Mouse (Mus musculus) heart, postnatal 0 days (tissue): Measurements from ENCODE around the gene Tha1. TPM values are rescaled to one million over a fixed set of nuclear protein-coding genes. Genes with fewer than 3 reads are reported as not detected.

ENCODE experiments used
- ATAC-seq: fragments of 200-750 bp; cut with Nextera tagmentation; 2 replicates; pipeline ENCODE4 v1.8.0; 2017; ENCODE audit warnings: low read depth, moderate number of reproducible peaks, moderate library complexity; ENCODE audit not compliant: insufficient read depth
- DNase-seq: peaks from one replicate; pipeline ENCODE4 v3.0.0-alpha.2; 2016; ENCODE audit warnings: low spot score
- H3K27ac ChIP-seq: fragments of 300-500 bp; sonication (generic); 2 replicates; pipeline ENCODE4 v1.5.1; 2014; ENCODE audit warnings: low read depth, mild to moderate bottlenecking
- H3K27me3 ChIP-seq: fragments of 300-500 bp; sonication (generic); 2 replicates; pipeline ENCODE4 v1.6.1; 2014; ENCODE audit warnings: low read length, mixed read lengths; ENCODE audit not compliant: control insufficient read depth, insufficient read depth
- H3K36me3 ChIP-seq: fragments of 300-500 bp; sonication (generic); replicated peaks from 2 replicates; pipeline ENCODE4 v1.6.1; 2014; ENCODE audit warnings: low read length, mixed read lengths; ENCODE audit not compliant: control insufficient read depth, insufficient read depth
- H3K4me1 ChIP-seq: fragments of 300-500 bp; sonication (generic); 2 replicates; pipeline ENCODE4 v1.6.1; 2014; ENCODE audit warnings: antibody characterized with exemption; ENCODE audit not compliant: control insufficient read depth, insufficient read depth
- H3K4me2 ChIP-seq: fragments of 300-500 bp; sonication (generic); 2 replicates; pipeline ENCODE4 v1.6.1; 2014; ENCODE audit warnings: low read depth, mild to moderate bottlenecking, low read length, moderate library complexity
- H3K4me3 ChIP-seq: fragments of 300-500 bp; sonication (generic); 2 replicates; pipeline ENCODE4 v1.5.1; 2014; ENCODE audit warnings: low read depth, low read length
- H3K9ac ChIP-seq: fragments of 300-500 bp; sonication (generic); replicated peaks from 2 replicates; pipeline ENCODE4 v1.6.1; 2014; ENCODE audit warnings: low read depth, low read length, mixed read lengths
- H3K9me3 ChIP-seq: fragments of 300-500 bp; sonication (generic); replicated peaks from 2 replicates; pipeline ENCODE4 v1.6.1; 2016; ENCODE audit warnings: low read length; ENCODE audit not compliant: control insufficient read depth
- CTCF ChIP-seq: IDR thresholded peaks from 2 replicates; pipeline ENCODE4 v1.5.1; 2016; ENCODE audit warnings: antibody characterized with exemption, control low read depth, low read depth
- EP300 ChIP-seq: IDR thresholded peaks from 2 replicates; pipeline ENCODE4 v1.6.1; 2016; ENCODE audit warnings: antibody characterized with exemption, low read depth
- WGBS: fragments of 180-500 bp; shearing (Covaris S2); extraction: QIAGEN DNeasy Blood & Tissue Kit; methylation state at CpG from one replicate; pipeline ENCODE4 v1.1.7; 2014; 5-methylcytosine and 5-hydroxymethylcytosine counted together
- polyA plus RNA-seq: library from polyadenylated mRNA; unstranded; fragments of >200 nt; fragmentation: Nextera tagmentation; extraction: Ambion mirVana; gene quantifications from 2 replicates; pipeline ENCODE4 v1.2.1, GENCODE M21; 2015
- total RNA-seq: library from RNA; depleted of rRNA; stranded (reverse); fragments of >200 nt; gene quantifications from 2 replicates; pipeline ENCODE4 v1.2.3, GENCODE M21; 2014; ENCODE audit warnings: low replicate concordance; rRNA removed

Tha1 gene
- total RNA-seq (7.4 and 7.8 TPM in 2 replicates), polyA plus RNA-seq (9.4 and 9.5 TPM in 2 replicates)

DNA sequence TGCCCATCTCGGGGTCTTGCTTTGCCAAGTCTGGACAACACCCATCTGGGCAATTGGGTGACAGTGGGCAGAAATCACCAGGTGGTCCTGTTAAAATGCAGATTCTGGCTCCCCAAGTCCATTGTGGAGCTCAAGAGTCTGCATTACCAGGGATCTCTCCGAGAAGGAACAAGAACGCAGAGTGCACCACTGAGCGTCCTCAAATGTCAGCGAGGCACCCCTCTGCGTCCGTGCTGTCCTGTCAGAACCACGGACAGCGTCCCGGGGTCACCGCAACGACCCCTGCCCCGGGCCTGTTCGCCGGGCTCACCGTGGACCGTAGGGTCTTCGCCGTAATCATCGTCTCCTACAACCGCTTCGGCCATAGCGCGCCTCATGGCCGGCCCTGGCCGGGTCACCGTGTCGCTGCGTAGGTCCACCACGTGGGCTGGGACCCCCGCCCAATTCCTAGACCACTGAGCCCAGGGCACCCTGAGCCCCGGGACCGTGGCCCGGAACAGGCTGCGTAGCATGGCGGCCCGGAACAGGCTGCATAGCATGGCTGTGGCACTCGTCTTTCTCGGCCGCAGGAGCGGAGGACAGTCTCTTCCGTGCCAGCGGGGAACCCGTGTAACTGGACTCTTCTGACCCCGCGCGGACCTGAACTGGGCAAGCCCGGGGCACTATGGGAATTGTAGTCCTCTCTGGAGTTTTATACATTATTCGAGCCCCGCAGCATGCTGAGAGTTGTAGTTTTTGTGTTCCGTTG, at the start of gene Tha1:
Tha1 (minus strand) TSS at position 621 of the 748 bp plus-strand sequence.
- Histone ChIP-seq H3K27ac (peak within 1 kb of the TSS; percentile 75), H3K27me3 (no peaks in the 10 kb centered on the region), H3K4me1 (peaks cover 17% of the 10 kb centered on the region), H3K4me2 (peak within 1 kb of the TSS; percentile 90), H3K9me3 (no peaks in the 10 kb centered on the region), H3K4me3 (peak within 1 kb of the TSS; percentile 66), H3K36me3 (no peaks in the 10 kb centered on the region), H3K9ac (peak within 1 kb of the TSS; percentile 54)
- ATAC-seq: peak; percentile 83
- 1% methylated on average over 51 of the region's 51 CpGs for WGBS
- peak; percentile 90 for DNase-seq
- TF ChIP-seq CTCF (no peak), EP300 (no peak)

- Histone ChIP-seq H3K4me1 (no peaks in the 10 kb centered on the region), H3K36me3 (no peaks in the 10 kb centered on the region), H3K9me3 (0 out of 2 replicates have a peak, but pooled peaks cover 4% of the 10 kb centered on the region), H3K27ac (no peak overlapping the region), H3K4me2 (no peak overlapping the region), H3K4me3 (no peak overlapping the region), H3K9ac (no peak overlapping the region), H3K27me3 (no peaks in the 10 kb centered on the region)
- TF ChIP-seq CTCF: no peak
- DNase-seq: no peak
- ATAC-seq: no peak
- WGBS: 16% methylated on average over 5 of the region's 5 CpGs
Measured at GRCm38 (mm10) chr11:117919211-117919610, 45.9 kb upstream of the Tha1 start.

- Histone ChIP-seq H3K9me3 (0 out of 2 replicates have a peak, but pooled peaks cover 4% of the 10 kb centered on the region), H3K4me2 (no peak overlapping the region), H3K27me3 (no peaks in the 10 kb centered on the region), H3K36me3 (no peaks in the 10 kb centered on the region), H3K4me3 (no peak overlapping the region), H3K4me1 (no peaks in the 10 kb centered on the region), H3K9ac (no peak overlapping the region), H3K27ac (no peak overlapping the region)
- ATAC-seq: no peak
- no peak for TF ChIP-seq CTCF
- no peak for TF ChIP-seq EP300
- DNase-seq: no peak
- WGBS: 82% methylated on average over 11 of the region's 11 CpGs
Measured at GRCm38 (mm10) chr11:117918541-117918940, 45.3 kb upstream of the Tha1 start.

DNA sequence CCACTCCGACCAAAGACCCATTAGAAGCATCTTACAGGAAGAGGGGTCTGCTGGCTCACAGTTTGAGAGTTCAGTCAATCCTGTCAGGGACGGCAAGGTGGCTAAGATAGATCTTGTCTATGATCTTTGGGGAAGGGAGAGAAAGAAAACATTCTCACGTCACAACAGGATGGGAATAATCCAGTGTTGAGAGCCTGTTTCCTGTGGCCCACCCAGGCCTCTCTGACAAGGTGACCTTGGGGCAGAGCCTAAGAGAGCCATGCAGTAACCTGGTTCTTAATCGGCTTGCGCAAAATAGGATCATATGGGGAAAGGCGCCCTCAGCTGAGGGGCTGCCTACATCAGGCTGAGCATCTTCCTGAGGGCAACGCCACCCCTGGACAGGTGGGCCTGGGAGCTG, 42.6 kb upstream of the Tha1 start:
- Histone ChIP-seq H3K9me3 (0 out of 2 replicates have a peak, but pooled peaks cover 4% of the 10 kb centered on the region), H3K36me3 (no peaks in the 10 kb centered on the region), H3K27ac (no peak overlapping the region), H3K9ac (no peak overlapping the region), H3K4me2 (no peak overlapping the region), H3K4me1 (no peaks in the 10 kb centered on the region), H3K4me3 (no peak overlapping the region), H3K27me3 (no peaks in the 10 kb centered on the region)
- DNase-seq (no peak), ATAC-seq (no peak)
- no peak for TF ChIP-seq CTCF
- WGBS: 88% methylated on average over 7 of the region's 7 CpGs

- 0 out of 2 replicates have a peak, but pooled peaks cover 4% of the 10 kb centered on the region for H3K9me3 ChIP-seq
- TF ChIP-seq EP300: no peak
- peak; percentile 36; the same call in 1 of the 2 replicates for TF ChIP-seq CTCF
- H3K36me3 ChIP-seq: no peaks in the 10 kb centered on the region
- H3K4me1 ChIP-seq: no peaks in the 10 kb centered on the region
- ATAC-seq (no peak), DNase-seq (no peak)
- 57% methylated on average over 1 of the region's 1 CpGs for WGBS
- no peak overlapping the region for H3K4me3 ChIP-seq
- no peak overlapping the region for H3K4me2 ChIP-seq
- no peaks in the 10 kb centered on the region for H3K27me3 ChIP-seq
- H3K27ac ChIP-seq: no peak overlapping the region
- H3K9ac ChIP-seq: no peak overlapping the region
Measured at GRCm38 (mm10) chr11:117915341-117915740, 42.1 kb upstream of the Tha1 start.
